Mouse (Mus musculus): ENCODE results near the gene Gm37240.

DNA sequence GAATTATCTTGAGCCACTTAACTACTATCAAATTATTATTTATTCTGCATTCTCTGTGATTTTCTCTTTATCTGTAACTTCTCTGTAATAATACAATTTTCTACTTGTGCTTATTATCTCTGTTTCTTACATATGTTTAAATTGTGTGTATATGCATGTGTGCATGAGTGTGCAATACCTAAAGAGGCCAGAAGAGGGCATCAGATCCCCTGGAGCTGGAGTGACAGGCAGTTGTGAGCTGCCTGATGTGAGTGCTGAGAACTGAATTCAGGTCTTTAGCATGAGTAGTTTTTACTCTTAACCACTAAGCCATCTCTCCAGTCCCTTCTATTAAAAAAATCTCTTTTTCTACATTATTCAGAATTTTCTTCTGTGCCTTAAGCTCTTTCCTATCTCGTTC lies 406.7 kb downstream of the Gm37240 start:
- no peak for TF ChIP-seq CHD2 (IDR thresholded peaks at IDR 0.05; ENCODE audit: low read depth, low read length)
- TF ChIP-seq HCFC1 (IDR thresholded peaks at IDR 0.05; ENCODE audit: borderline replicate concordance, insufficient read depth, low read length): no peak
- TF ChIP-seq MAFK (IDR thresholded peaks at IDR 0.05; ENCODE audit: insufficient read depth, low read depth, low read length): no peak
- TF ChIP-seq ZNF384 (IDR thresholded peaks at IDR 0.05; ENCODE audit: low read depth, low read length): no peak

Measured in ES-E14 (cell line).